24 mouse cellular contexts compared by ENCODE assay signal in genomic region chr8:83003187-83003586, GRCm38 (mm10).
"Had no signal": no experiment of that assay in that cellular context is flagged by ENCODE, and none has a peak within 500 bp of the region (broad histone marks: within the 10 kb centered on the region; RNA-seq: fewer than 3 reads in every experiment).

No protein-coding gene starts in this region.

- H3K4me2 ChIP-seq: heart, embryonic 12.5 days; hindbrain, embryonic 13.5 days; hindbrain, embryonic 15.5 days; kidney, embryonic 15.5 days; limb, embryonic 13.5 days; limb, embryonic 15.5 days; liver, embryonic 12.5 days had no signal

- H3K36me3 ChIP-seq: heart, embryonic 10.5 days; heart, embryonic 12.5 days; kidney, embryonic 15.5 days; limb, embryonic 15.5 days; liver, embryonic 12.5 days had no signal

- H3K4me3 ChIP-seq: gastrocnemius, adult 2 months; heart, embryonic 10.5 days; heart, embryonic 12.5 days; hindbrain, embryonic 13.5 days; hindbrain, embryonic 15.5 days; kidney, embryonic 15.5 days; layer of hippocampus, adult 2 months; limb, embryonic 13.5 days; limb, embryonic 15.5 days; liver, embryonic 12.5 days had no signal

- H3K27me3 ChIP-seq: heart, embryonic 12.5 days; hindbrain, embryonic 13.5 days; hindbrain, embryonic 15.5 days; kidney, embryonic 15.5 days; limb, embryonic 13.5 days; limb, embryonic 15.5 days; liver, embryonic 12.5 days had no signal

- H3K27ac ChIP-seq: gastrocnemius, adult 2 months; heart, embryonic 10.5 days; hindbrain, embryonic 13.5 days; hindbrain, embryonic 15.5 days; hindbrain, postnatal 0 days; kidney, embryonic 15.5 days; kidney, postnatal 0 days; layer of hippocampus, adult 2 months; limb, embryonic 13.5 days; limb, embryonic 15.5 days; liver, embryonic 12.5 days; liver, embryonic 14.5 days had no signal

- DNase-seq: gastrocnemius, adult 2 months; gastrocnemius, postnatal 10 days; gastrocnemius, postnatal 25 days; heart, adult 18-20 months; heart, postnatal 10 days; kidney, adult 11 months; kidney, adult 2 months; kidney, adult 9 months; kidney, postnatal 14 days; kidney, postnatal 36 days; left cerebral cortex, postnatal 4 days had no signal

- H3K4me1 ChIP-seq: heart, embryonic 10.5 days; heart, embryonic 12.5 days; hindbrain, embryonic 13.5 days; hindbrain, embryonic 15.5 days; kidney, embryonic 15.5 days; limb, embryonic 13.5 days; limb, embryonic 15.5 days; liver, embryonic 12.5 days had no signal

- H3K9me3 ChIP-seq: heart, embryonic 10.5 days; heart, embryonic 12.5 days; hindbrain, embryonic 13.5 days; hindbrain, embryonic 15.5 days; kidney, embryonic 15.5 days; limb, embryonic 13.5 days; limb, embryonic 15.5 days; liver, embryonic 12.5 days had no signal

- ATAC-seq: hindbrain, postnatal 0 days; intestine, embryonic 16.5 days; liver, embryonic 12.5 days had no signal

- H3K9ac ChIP-seq: heart, embryonic 12.5 days; hindbrain, embryonic 13.5 days; hindbrain, embryonic 15.5 days; kidney, embryonic 15.5 days; limb, embryonic 13.5 days; limb, embryonic 15.5 days; liver, embryonic 12.5 days; liver, embryonic 14.5 days had no signal
